Mouse (Mus musculus): ENCODE results near the gene Sqor.

Sqor gene

DNA sequence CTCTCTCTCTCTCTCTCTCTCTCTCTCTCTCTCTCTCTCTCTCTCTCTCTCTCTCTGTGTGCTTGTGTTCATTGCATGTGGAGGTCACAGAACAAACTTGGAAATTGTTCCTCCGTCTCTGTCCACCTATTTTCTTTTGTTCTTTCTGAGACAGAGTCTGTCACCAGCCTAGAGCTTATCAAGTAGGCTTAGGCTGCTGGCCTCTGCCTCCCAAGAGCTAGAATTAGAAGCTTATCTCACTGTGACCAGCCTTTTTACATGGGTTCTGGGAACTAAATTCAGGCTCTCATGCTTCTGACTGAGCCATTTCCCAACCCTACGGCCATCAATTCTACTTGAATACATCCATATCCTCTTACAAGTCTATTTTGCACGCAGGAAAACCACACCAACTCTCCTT, 90.3 kb downstream of the Sqor start:
- TF ChIP-seq NANOG (IDR thresholded peaks at IDR 0.05; ENCODE audit: borderline replicate concordance, low read length) (no peak), CTCF (conservative IDR thresholded peaks at IDR 0.05; ENCODE audit: low read length) (no peak), POU5F1 (IDR thresholded peaks at IDR 0.05; ENCODE audit: borderline replicate concordance, low read length) (no peak)
- Histone ChIP-seq H3K4me3 (replicated peaks; ENCODE audit: low read length) (no peak overlapping the region), H3K36me3 (ENCODE audit: insufficient read depth, low read length) (no peaks in the 10 kb centered on the region), H3K27me3 (ENCODE audit: insufficient read depth, low read length) (no peaks in the 10 kb centered on the region), H3K9me3 (ENCODE audit: low read length) (no peaks in the 10 kb centered on the region), H3K4me1 (replicated peaks; ENCODE audit: low read depth, low read length) (no peaks in the 10 kb centered on the region)

All from E14TG2a.4 (cell line).